Mouse (Mus musculus) retina, embryonic 14.5 days (tissue): ENCODE measurements at regions not wholly inside any gene's neighbourhood (a gene's known extent, or its start where the extent isn't known, plus 50 kb on each side); places are given as distances from the start of the nearest gene placed in this dataset.
A peak's percentile ranks its signal among the peaks of the same experiment; 100 is the strongest.
"Not testable (repeated sequence)": the region's sequence is repeated elsewhere in the genome, so short reads cannot be mapped to it uniquely, and the experiment has no call there.

Experiments
- DNase-seq: peaks from one replicate; pipeline ENCODE4 v3.0.0-alpha.2; 2015; ENCODE audit warnings: low spot score

DNA sequence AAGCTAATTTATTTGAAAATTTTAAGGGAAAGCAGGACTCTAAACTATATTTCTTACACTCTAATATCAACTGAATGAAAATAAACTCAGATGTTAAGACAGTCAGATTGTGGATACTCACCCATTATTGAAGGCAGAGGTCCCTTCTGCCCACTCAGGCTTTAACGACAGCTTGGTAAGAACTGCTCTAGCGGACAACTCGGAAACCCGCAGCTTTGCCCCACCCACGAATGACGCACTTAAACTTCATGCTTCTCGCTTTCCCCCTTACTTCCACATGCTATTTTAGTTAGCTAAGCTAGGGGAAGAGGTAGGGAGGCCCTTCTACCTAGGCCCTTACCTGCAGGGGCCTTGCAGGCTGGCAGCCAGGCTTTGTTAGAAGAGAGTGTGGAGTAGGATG lies 50.8 kb upstream of the Elmo1 start:
- DNase-seq, result no peak

DNA sequence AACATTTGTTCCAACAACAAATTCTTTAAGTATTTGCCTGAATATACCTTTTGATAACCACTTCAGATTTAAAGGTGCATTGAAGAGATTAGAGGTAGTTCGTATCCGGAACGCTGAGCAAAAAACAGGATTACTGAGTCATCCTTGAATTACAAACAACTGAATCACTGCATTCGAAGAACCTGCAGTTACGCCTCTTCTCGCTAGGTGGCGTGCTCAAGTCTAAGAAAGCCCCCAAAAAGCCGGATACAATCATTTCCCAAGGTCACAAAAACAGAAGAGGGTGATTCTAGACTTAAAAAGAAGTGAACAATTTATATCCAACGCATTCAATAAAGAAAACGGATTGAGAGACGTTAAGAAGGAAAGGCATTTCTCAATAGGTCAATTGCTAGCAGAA lies 51.9 kb upstream of the Elmo1 start:
- DNase-seq, result peak; percentile 67

DNA sequence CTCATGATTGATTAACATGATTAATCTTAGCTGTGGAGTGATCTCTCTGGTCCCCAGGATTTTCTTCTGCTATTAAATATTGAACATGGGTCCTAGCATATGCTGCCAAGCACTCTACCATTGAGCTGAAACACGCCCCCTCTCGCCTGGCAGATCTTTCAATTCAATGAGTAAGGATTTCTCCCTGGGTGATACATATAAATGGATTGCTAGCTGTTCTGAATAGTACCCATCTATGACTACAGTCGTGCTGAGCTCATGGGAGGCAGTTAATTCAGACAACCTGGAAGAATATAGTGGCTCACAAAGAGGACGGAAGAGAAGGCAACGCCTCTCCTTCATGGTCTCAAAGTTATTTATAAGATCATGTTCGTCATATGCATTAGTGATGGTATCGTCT lies 53.0 kb upstream of the Elmo1 start:
- no peak for DNase-seq

DNA sequence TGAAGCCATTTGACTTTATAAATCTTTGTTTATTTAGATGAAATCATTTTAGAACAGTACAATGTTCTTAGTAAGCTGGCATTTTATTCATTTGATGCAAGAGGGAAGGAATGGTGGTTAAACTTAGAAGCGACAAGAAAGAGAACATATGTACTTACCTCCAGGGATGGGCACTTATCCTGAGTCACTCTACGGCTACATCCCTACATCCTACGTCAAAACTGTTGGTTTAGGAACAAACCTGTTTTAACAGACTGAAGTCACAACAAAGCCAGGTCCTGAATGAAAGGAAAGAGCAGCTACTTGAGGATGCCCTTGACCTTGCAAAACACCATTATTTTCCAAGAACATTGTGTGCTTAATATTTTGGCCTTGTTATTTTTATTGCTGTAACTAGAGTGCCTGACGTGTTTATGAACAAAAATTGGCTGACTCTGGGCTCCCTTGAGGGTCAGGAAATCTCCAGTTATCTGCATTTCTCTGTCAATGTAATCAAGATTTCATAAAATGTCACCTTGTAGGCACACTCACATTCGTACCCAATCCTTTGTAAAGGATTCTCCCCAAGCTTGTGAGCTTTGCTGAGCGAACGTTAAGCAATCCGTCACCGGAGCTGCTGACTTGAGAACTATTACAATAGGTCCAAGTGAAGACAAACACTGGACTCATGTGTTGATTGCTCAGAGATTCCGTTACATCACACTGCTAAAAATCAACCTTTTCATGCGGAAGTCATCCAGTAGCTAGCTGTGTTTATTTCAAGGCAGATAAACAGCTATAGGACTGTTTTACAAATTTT lies 56.3 kb upstream of the Elmo1 start:
- DNase-seq, result no peak

DNA sequence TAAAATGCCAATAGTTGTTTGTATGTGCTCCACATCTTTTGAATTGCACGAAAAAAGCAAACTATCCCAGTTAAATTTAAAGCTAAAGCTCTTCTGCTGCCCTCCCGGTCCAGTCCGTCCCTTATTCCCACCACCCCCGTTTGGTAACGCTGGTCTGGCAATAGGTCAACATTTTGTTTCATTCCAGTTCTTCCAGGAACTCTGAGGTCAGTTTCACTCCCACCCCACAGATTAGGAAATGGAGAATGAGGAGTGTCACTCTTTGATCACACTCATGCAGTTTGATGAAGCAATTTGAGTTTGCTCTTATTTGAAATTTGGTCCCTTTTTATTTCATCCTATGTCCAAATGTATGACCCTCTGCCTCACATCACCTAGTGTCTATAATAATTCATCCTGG lies 58.7 kb upstream of the Elmo1 start:
- no peak for DNase-seq

DNA sequence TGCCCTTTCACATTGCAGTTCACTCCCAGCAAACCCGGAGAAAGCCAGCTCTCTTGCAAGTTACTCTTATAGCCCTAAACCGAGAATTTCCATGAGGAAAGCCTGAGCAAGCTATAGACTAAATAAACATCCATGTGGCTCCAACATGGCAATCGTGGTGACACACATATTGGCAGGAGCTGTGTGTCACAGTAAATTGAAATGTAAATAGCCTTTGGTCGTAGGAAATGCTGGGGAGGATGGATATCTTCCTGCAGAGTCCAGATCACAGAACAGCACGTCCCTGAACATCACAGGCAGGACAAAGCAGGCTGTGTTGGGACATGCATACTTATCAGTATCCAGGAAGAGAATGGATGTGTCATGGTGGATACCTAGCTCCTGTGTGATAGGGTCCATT lies 59.3 kb upstream of the Elmo1 start:
- no peak for DNase-seq

DNA sequence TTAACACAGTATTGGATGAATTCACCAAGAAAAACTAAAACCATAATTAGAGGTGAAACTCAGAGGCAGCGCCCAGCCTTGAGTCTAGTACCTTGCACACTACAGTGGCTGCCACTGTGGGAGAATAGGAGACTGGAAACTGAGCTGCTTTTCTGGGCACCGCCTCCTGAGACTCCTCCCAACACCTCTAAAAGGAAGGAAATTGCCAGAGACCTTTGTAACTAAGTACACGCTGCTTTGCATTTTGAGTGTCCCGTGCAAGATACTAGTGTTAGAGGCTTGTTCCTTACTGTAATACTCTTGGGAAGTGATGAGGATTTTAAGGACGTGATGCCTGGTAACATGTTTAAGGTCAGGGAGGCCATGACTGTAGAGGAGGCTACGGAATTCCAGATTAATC lies 63.8 kb upstream of the Elmo1 start:
- no peak for DNase-seq

DNA sequence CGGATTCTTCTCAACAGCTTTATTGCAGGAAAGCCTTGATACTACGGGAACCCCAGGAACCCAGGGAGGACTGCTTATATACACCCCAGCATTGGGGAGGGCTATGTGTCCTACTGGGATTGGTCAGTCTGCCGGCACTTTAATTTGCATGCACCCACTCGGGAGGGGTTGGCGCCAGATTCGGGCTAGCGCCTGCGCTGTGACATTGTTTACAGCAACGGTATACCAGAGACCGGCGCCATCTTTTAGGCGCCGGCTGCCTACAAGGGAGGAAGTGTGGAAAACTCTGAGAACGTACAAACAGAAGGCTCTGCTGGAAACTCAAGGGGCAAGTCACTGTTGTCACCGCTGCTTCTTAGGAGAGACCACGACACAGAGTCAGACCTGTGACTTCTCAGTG lies 73.9 kb upstream of the Elmo1 start:
- DNase-seq, result not testable (repeated sequence)

DNA sequence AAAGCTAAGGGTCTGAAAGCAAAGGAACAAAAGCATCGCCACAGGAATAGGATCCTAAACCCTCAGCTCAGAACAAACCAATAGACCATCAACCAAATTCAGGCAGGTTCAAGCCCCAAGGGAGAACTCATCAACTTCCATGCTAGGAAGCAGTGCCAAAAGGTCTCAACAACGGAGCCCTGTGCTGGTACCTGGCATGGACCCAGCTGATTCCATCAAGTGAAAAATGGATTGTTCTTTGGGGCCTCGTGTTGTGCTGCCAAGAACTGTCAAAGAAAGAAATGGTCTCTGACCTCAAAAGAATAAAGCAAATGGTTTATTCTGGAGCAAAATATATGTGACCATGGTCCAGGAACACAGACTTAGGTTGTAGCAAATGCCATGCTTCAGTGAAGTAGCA lies 77.8 kb upstream of the Elmo1 start:
- no peak for DNase-seq

DNA sequence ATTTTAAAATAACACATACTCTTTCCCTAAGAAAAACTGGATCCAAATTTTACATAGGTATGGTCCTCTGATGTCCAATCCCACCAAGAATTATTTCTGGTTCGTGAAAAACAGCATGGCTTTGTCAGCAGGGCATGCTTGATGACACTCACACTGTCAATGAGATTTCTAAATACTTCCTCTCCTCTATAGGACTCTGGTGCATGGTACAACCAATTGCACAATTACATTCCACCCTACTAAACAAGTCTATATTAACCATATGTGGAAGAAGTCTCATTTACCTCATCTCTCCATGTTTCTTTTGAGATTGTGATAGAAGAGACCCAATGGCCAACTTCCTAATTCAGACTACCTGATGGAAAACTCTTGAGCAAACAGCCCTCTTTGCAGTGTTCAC lies 81.2 kb upstream of the Elmo1 start:
- DNase-seq, result no peak

DNA sequence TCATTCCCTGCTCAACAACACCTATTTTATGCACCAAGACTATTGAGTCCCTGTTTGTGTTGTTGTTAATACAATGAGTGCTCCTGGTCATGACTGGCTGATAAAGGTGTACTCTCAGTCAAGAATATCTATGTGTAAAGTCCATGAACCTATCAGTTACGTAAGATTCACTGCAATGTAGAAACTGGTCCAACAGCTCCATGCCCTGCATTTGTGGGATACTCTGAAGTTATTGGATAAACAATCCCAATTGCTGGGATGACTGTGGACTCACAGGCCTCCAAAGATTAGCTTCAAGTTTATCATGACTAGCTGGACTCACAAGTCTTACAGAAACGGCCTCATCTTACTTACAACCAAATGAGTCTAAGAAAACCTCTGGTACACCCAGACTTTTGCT lies 82.8 kb upstream of the Elmo1 start:
- DNase-seq, result no peak

DNA sequence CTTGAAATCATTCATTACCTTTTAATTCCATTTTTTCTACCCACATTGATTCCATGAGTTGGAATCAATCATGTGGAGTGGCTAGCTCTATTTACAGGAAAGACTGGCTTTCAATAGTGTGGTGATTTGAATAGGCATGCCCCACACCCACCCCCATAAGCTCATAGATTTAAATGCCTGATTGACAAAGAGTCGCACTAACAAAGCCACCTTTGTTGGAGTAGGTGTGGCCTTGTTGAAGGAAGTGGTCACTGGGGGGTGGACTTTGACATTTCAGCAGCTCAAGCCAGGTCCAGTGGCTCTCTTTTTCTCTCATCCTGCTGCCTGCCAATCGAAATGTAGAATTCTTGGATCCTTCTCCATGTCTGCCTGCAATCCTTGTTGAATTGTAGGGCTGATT lies 92.8 kb upstream of the Elmo1 start:
- DNase-seq, result no peak

DNA sequence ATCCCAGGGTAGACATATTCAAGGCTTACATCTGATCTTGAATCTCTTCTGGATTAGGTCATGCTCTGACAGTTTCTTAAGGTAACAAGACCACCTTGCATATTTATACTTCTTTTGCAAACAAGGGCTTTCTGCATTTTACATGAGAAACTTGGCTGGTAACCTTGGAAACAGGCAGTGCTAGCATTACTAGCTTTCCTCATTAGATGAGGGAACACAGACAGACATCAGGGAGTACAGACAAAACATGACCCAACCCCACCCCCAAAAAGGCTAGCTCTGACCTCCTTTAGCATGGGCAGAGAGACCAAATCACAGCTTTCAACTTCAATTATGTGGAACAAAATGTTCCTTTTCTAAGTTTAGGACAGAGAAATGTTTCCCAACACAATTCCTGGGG lies 114.8 kb upstream of the Elmo1 start:
- no peak for DNase-seq

DNA sequence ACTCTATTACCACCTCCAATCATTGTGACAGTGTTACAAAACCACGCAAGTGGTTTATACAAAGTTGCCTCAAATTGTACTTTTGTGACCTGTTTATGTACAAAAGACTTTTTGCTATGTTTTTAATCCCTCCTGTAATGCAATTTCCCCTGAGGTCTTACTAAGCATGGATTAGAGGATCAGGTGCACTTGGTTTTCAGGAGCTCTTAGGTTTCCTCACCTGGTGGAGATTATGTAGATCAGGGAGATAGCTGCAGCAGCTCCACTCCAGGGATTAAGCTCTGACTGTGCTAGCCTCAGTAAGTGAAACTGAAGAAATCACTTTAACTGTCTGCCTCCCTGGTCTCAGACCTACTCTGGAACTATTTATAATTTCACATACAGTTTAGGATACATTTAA lies 123.8 kb upstream of the Elmo1 start:
- DNase-seq, result no peak

DNA sequence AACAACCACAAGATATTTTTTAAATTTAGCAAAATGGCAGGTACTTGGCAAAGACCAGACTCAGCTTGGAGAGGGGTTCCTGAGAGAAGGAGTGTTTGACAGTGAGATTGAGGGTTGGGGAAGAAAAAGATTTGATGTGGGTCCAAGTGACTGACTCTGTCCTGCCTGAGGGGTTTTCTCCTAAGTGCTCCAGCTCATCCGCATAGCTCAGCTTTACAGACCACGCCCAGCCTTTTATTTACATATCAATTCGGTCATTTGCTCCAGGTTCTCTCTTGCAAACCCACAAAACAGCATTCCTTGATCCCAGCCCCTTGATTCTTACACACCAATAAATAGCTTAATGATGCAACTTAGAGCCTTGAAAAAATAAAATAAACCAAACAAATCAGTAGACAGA lies 127.4 kb upstream of the Elmo1 start:
- no peak for DNase-seq

DNA sequence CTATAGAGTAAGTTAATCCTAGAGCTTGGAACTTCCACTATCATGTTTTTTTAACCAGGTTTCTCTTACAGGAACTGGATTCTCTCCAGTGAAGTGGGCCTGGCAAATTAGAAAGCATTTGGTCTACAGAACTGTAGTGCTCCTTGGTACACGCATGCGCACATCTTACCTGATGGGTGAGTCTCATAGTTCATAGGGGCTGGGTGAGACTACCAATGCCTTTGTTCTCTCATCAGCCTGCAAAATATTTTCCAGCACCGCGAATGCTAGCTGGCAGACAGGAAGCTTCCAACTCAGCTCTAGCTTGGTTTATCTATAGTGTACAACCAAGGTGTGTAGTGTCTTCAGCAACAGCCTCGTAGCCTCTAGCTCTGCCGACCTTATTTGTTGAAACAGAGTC lies 104.7 kb upstream of the Gpr141 start:
- DNase-seq, result no peak

DNA sequence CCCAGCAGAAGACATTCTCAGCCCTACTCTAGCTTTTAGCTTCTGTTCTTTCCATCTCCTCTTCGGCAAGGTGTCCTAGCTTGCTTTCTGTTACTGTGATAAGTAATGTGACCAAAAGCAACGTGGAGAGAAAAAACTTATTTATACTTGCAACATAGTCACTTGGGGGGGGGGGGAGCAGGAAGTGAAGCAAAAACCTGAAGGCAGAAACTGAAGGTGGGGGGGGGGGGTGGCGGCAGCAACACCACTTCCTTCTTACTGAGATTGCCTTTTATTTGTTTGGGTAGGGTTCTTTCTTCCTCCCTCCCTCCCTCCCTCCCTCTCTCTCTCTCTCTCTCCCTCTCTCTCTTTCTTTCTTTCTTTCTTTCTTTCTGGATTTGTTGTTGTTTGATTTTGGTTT lies 103.8 kb upstream of the Gpr141 start:
- DNase-seq, result no peak

DNA sequence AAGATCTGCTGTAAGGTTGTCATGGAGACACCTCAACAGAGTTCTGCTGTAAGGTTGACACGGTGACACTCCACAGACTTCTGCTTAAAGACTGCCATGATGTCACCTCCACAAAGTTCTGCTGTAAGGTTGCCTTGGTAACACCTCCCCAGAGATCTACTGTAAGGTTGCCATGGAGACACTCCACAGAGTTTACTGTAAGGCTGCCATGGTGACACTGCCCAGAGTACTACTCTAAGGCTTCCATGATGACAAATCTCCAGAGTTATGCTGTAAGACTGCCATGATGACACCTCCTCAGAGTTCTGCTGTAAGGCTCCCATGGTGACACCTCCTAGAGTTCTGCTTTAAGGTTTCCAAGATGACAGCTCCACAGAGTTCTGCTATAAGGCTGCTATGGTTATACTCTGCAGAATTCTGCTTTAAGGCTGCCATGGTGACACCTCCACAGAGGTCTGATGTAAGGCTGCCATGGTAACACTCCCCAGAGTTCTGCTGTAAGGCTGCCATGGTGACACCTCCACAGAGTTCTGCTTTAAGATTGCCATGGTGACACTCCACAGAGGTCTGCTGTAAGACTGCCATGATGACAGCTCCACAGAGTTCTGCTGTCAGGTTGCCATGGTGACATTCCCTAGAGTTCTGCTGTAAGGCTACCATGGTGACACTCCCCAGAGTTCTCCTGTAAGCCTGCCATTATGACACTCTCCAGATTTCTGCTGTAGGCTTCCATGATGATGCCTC lies 97.2 kb upstream of the Gpr141 start:
- DNase-seq, result peak; percentile 43

DNA sequence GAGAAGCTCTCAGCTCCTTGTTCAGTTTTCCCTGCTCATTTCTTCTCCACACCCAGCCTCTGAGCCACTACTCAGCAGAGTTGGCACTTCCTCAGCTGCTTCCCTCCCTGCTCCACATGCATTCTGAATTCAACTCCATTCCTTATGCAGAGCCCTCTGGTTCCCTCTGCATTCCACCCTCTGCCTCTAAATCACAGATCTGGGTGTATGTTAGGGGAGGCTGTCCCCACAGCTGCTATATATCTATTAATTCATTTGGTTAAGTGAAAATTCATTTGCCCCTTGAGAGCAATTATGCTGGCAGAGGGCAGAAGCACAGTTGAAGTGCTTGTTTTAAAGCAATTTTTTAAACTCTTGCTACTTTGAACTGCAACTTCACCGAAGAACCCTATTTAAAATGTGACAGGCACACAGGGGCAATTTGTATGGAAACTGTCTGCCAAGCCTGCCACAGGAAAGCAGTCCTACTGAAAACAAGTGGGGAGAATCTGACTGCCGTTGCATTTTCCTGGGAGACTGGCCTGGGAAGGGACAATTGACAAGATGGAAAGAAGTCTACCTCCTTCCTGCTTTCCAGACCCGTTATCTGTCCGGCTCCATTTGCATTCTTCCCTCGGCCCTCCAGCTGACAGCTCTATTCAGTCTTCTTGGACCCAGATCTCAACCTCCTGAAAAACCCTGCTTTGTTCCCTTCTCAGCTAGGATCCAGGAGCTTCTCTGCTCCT lies 88.0 kb upstream of the Gpr141 start:
- no peak for DNase-seq

DNA sequence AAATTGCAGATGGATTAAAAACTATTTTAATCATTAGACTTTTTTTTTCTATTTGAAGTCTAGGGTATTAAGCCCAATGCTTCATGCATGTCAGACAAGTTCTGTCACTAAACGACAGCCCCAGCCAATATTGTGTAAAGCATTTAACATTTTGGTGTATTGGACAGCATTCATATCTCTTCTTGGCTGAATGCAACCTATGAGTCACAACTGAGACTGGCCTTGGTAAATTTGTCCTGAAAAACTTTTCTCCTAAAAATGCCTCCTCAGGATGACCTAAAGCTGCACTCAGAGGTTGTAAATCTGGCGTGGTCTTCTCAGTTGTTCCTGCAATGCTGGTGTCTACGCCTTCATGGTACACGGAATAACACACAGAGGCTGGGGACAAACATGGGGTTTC lies 78.7 kb upstream of the Gpr141 start:
- DNase-seq, result no peak

DNA sequence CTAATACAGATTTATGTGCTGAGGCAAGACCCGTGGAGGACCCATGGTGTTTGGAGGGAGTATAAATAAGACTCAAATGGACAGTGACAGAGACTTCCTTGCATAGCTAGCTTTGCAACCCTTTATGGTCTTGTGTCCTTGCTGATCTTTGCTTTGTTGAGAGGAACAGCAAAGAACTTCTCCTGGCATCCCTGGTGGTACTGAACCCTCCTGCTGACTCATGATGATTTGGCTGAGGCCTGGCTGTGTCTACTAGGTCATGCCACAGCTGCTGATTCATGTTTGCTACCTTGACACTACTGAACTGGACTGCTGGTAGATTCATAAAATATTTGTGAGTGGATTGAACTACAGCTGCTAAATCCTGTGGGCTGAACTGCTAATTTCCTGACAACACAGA lies 73.1 kb upstream of the Gpr141 start:
- DNase-seq, result no peak

DNA sequence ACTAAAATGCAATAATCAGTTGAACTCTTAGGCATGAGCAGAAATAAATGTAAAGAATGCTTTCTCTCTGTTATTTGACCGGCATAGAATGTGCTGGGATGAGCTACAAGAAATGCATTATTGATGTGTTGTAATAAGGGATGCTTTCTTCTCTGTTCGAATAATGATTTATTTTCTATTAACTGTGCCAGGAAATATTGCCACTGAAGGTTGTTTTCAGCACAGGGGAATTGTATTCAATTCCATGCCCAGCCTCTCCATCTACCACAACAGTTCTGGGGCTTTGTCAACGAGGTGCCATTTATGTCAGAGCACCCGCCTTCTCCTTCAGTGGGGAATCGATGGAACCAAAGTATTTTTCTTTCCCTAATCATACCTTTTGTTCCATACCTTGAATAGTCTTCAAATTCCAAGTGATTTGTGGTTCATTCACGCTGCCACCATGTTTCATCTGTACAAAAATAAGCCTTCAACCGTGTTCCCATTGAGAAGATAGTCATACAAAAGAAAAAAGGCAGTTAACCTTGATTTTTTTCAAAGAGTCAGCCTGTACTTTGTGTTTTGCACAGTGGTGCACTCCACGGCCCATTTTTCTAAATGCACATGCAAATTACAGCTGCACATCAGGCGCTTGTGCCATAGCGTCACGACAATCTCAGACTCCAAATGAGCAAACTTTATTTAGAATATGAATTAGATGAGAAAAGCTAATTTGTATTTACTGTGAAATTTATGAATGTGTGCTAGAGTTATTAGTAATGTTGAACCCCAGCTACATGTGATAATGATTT lies 65.1 kb upstream of the Gpr141 start:
- DNase-seq, result no peak
